Mouse (Mus musculus): ENCODE data around the gene Peli2. TPM values are rescaled to one million over a fixed set of nuclear protein-coding genes. Genes with fewer than 3 reads are reported as not detected.
A peak's percentile ranks its signal among the peaks of the same experiment; 100 is the strongest.
"Not testable (repeated sequence)": the region's sequence is repeated elsewhere in the genome, so short reads cannot be mapped to it uniquely, and the experiment has no call there.

Gene Peli2
- 3.1 TPM in 2 replicates for polyA plus RNA-seq (2014; fragmentation: Nextera tagmentation; extraction: Ambion mirVana)

GRCm38 (mm10) chr14:48120752-48121528 lies at the start of gene Peli2:
Gene Peli2 (plus strand): TSS chr14:48120823.
- DNase-seq (ENCODE audit: low spot score) (peak; percentile 72), ATAC-seq (replicated peaks; ENCODE audit: low FRiP score) (peak; percentile 69)
- no peaks in the 10 kb centered on the region for H3K36me3 ChIP-seq (ENCODE audit: control insufficient read depth, insufficient read depth, low read length)
- H3K27ac ChIP-seq (ENCODE audit: low read depth, low read length) = peak within 1 kb of the TSS; percentile 73
- H3K27me3 ChIP-seq (replicated peaks; ENCODE audit: control insufficient read depth, insufficient read depth, low read length) = peaks cover 22% of the 10 kb centered on the region
- H3K4me3 ChIP-seq (ENCODE audit: low read depth, low read length) = peak within 1 kb of the TSS; percentile 74
- H3K9me3 ChIP-seq (ENCODE audit: control insufficient read depth, low read length) = no peaks in the 10 kb centered on the region
- H3K4me2 ChIP-seq = peak within 1 kb of the TSS; percentile 63
- H3K9ac ChIP-seq (ENCODE audit: low read depth, low read length) = peak within 1 kb of the TSS; percentile 64
- no peaks in the 10 kb centered on the region for H3K4me1 ChIP-seq (replicated peaks; ENCODE audit: control insufficient read depth, insufficient read depth, low read length)
- under 1% methylated on average over 90 of the region's 117 CpGs for WGBS

GRCm38 (mm10) chr14:48072104-48072503 lies 48.5 kb upstream of the Peli2 start:
- ATAC-seq (replicated peaks; ENCODE audit: low FRiP score) (no peak), DNase-seq (ENCODE audit: low spot score) (no peak)
- no peaks in the 10 kb centered on the region for H3K4me1 ChIP-seq (replicated peaks; ENCODE audit: control insufficient read depth, insufficient read depth, low read length)
- H3K4me3 ChIP-seq (ENCODE audit: low read depth, low read length) = no peak overlapping the region
- no peak overlapping the region for H3K27ac ChIP-seq (ENCODE audit: low read depth, low read length)
- no peaks in the 10 kb centered on the region for H3K27me3 ChIP-seq (replicated peaks; ENCODE audit: control insufficient read depth, insufficient read depth, low read length)
- no peaks in the 10 kb centered on the region for H3K9me3 ChIP-seq (ENCODE audit: control insufficient read depth, low read length)
- no peak overlapping the region for H3K4me2 ChIP-seq
- WGBS = 69% methylated on average over 4 of the region's 4 CpGs
- no peak overlapping the region for H3K9ac ChIP-seq (ENCODE audit: low read depth, low read length)
- H3K36me3 ChIP-seq (ENCODE audit: control insufficient read depth, insufficient read depth, low read length) = no peaks in the 10 kb centered on the region

GRCm38 (mm10) chr14:48073247-48074161 lies 47.1 kb upstream of the Peli2 start:
- WGBS = 49% methylated on average over 24 of the region's 24 CpGs
- ATAC-seq (replicated peaks; ENCODE audit: low FRiP score) (peak; percentile 57), DNase-seq (ENCODE audit: low spot score) (peak; percentile 39)
- H3K4me2 ChIP-seq = no peak overlapping the region; the same call in 1 of the 2 replicates
- no peak overlapping the region for H3K9ac ChIP-seq (ENCODE audit: low read depth, low read length)
- no peak overlapping the region for H3K4me3 ChIP-seq (ENCODE audit: low read depth, low read length)
- H3K27ac ChIP-seq (ENCODE audit: low read depth, low read length) = no peak overlapping the region
- H3K27me3 ChIP-seq (replicated peaks; ENCODE audit: control insufficient read depth, insufficient read depth, low read length) = no peaks in the 10 kb centered on the region
- H3K4me1 ChIP-seq (replicated peaks; ENCODE audit: control insufficient read depth, insufficient read depth, low read length) = no peaks in the 10 kb centered on the region
- no peaks in the 10 kb centered on the region for H3K9me3 ChIP-seq (ENCODE audit: control insufficient read depth, low read length)
- H3K36me3 ChIP-seq (ENCODE audit: control insufficient read depth, insufficient read depth, low read length) = no peaks in the 10 kb centered on the region

GRCm38 (mm10) chr14:48079574-48079973 lies 41.0 kb upstream of the Peli2 start:
- H3K9ac ChIP-seq (ENCODE audit: low read depth, low read length); H3K4me3 ChIP-seq (ENCODE audit: low read depth, low read length); H3K4me2 ChIP-seq; H3K27ac ChIP-seq (ENCODE audit: low read depth, low read length); H3K4me1 ChIP-seq (replicated peaks; ENCODE audit: control insufficient read depth, insufficient read depth, low read length); DNase-seq (ENCODE audit: low spot score); H3K9me3 ChIP-seq (ENCODE audit: control insufficient read depth, low read length); ATAC-seq (replicated peaks; ENCODE audit: low FRiP score); H3K36me3 ChIP-seq (ENCODE audit: control insufficient read depth, insufficient read depth, low read length); H3K27me3 ChIP-seq (replicated peaks; ENCODE audit: control insufficient read depth, insufficient read depth, low read length): not testable (repeated sequence)
- WGBS = 86% methylated on average over 17 of the region's 17 CpGs

GRCm38 (mm10) chr14:48083836-48084812 lies 36.5 kb upstream of the Peli2 start:
- Histone ChIP-seq H3K9me3 (ENCODE audit: control insufficient read depth, low read length) (no peaks in the 10 kb centered on the region), H3K4me2 (no peak overlapping the region), H3K36me3 (ENCODE audit: control insufficient read depth, insufficient read depth, low read length) (no peaks in the 10 kb centered on the region), H3K4me1 (replicated peaks; ENCODE audit: control insufficient read depth, insufficient read depth, low read length) (no peaks in the 10 kb centered on the region; the same call in 1 of the 2 replicates), H3K27me3 (replicated peaks; ENCODE audit: control insufficient read depth, insufficient read depth, low read length) (0 out of 2 replicates have a peak, but pooled peaks cover 2% of the 10 kb centered on the region), H3K9ac (ENCODE audit: low read depth, low read length) (no peak overlapping the region), H3K4me3 (ENCODE audit: low read depth, low read length) (no peak overlapping the region), H3K27ac (ENCODE audit: low read depth, low read length) (no peak overlapping the region)
- 33% methylated on average over 14 of the region's 14 CpGs for WGBS
- DNase-seq (ENCODE audit: low spot score) (no peak), ATAC-seq (replicated peaks; ENCODE audit: low FRiP score) (no peak)

- Histone ChIP-seq H3K9me3 (ENCODE audit: control insufficient read depth, low read length) (no peaks in the 10 kb centered on the region), H3K4me1 (replicated peaks; ENCODE audit: control insufficient read depth, insufficient read depth, low read length) (no peaks in the 10 kb centered on the region; the same call in 1 of the 2 replicates), H3K36me3 (ENCODE audit: control insufficient read depth, insufficient read depth, low read length) (no peaks in the 10 kb centered on the region), H3K4me2 (no peak overlapping the region), H3K9ac (ENCODE audit: low read depth, low read length) (no peak overlapping the region), H3K27me3 (replicated peaks; ENCODE audit: control insufficient read depth, insufficient read depth, low read length) (0 out of 2 replicates have a peak, but pooled peaks cover 2% of the 10 kb centered on the region), H3K4me3 (ENCODE audit: low read depth, low read length) (no peak overlapping the region), H3K27ac (ENCODE audit: low read depth, low read length) (no peak overlapping the region)
- no peak for ATAC-seq (replicated peaks; ENCODE audit: low FRiP score)
- WGBS = 63% methylated on average over 7 of the region's 7 CpGs
- no peak for DNase-seq (ENCODE audit: low spot score)
These were observed 33.8 kb upstream of the Peli2 start for GRCm38 (mm10) chr14:48086682-48087297.

GRCm38 (mm10) chr14:48087298-48087830 lies 33.3 kb upstream of the Peli2 start:
- Histone ChIP-seq H3K27ac (ENCODE audit: low read depth, low read length) (no peak overlapping the region), H3K9me3 (ENCODE audit: control insufficient read depth, low read length) (no peaks in the 10 kb centered on the region), H3K36me3 (ENCODE audit: control insufficient read depth, insufficient read depth, low read length) (no peaks in the 10 kb centered on the region), H3K27me3 (replicated peaks; ENCODE audit: control insufficient read depth, insufficient read depth, low read length) (0 out of 2 replicates have a peak, but pooled peaks cover 2% of the 10 kb centered on the region), H3K4me1 (replicated peaks; ENCODE audit: control insufficient read depth, insufficient read depth, low read length) (no peaks in the 10 kb centered on the region; the same call in 1 of the 2 replicates), H3K4me2 (no peak overlapping the region), H3K9ac (ENCODE audit: low read depth, low read length) (no peak overlapping the region), H3K4me3 (ENCODE audit: low read depth, low read length) (no peak overlapping the region)
- ATAC-seq (replicated peaks; ENCODE audit: low FRiP score) = no peak
- DNase-seq (ENCODE audit: low spot score) = no peak
- WGBS = 73% methylated on average over 8 of the region's 8 CpGs

Measured in liver, embryonic 11.5 days (tissue).